Mouse (Mus musculus) kidney, embryonic 16.5 days (tissue): ENCODE data around the gene Ppp1r10. TPM values are rescaled to one million over a fixed set of nuclear protein-coding genes. Genes with fewer than 3 reads are reported as not detected.

Source experiments
- ATAC-seq: fragments of 200-750 bp; cut with Nextera tagmentation; 2 replicates; pipeline ENCODE4 v1.8.0; 2017; ENCODE audit warnings: moderate TSS enrichment; ENCODE audit not compliant: low FRiP score, low TSS enrichment
- H3K27ac ChIP-seq: fragments of 300-500 bp; sonication (generic); 2 replicates; pipeline ENCODE4 v1.5.1; 2014; ENCODE audit warnings: low read length
- H3K27me3 ChIP-seq: fragments of 300-500 bp; sonication (generic); 2 replicates; pipeline ENCODE4 v1.6.1; 2014; ENCODE audit warnings: low read length, control low read depth, mixed read lengths; ENCODE audit not compliant: insufficient read depth
- H3K36me3 ChIP-seq: fragments of 300-500 bp; sonication (generic); 2 replicates; pipeline ENCODE4 v1.6.1; 2014; ENCODE audit warnings: low read length, control low read depth, mixed read lengths; ENCODE audit not compliant: insufficient read depth
- H3K4me1 ChIP-seq: fragments of 300-500 bp; sonication (generic); 2 replicates; pipeline ENCODE4 v1.6.1; 2014; ENCODE audit warnings: low read length, control low read depth, mixed read lengths; ENCODE audit not compliant: insufficient read depth
- H3K4me2 ChIP-seq: fragments of 300-500 bp; sonication (generic); replicated peaks from 2 replicates; pipeline ENCODE4 v1.6.1; 2014; ENCODE audit warnings: low read depth, low read length
- H3K4me3 ChIP-seq: fragments of 300-500 bp; sonication (generic); 2 replicates; pipeline ENCODE4 v1.5.1; 2014; ENCODE audit warnings: mild to moderate bottlenecking, low read length
- H3K9ac ChIP-seq: fragments of 300-500 bp; sonication (generic); replicated peaks from 2 replicates; pipeline ENCODE4 v1.6.1; 2014; ENCODE audit warnings: low read length
- H3K9me3 ChIP-seq: fragments of 300-500 bp; sonication (generic); 2 replicates; pipeline ENCODE4 v1.6.1; 2016; ENCODE audit warnings: low read length, control low read depth
- WGBS: fragments of 180-500 bp; shearing (Covaris S2); extraction: QIAGEN DNeasy Blood & Tissue Kit; methylation state at CpG from one replicate; pipeline ENCODE4 v1.1.7; 2014; 5-methylcytosine and 5-hydroxymethylcytosine counted together
- polyA plus RNA-seq: library from polyadenylated mRNA; unstranded; fragments of >200 nt; fragmentation: Nextera tagmentation; extraction: Ambion mirVana; gene quantifications from 2 replicates; pipeline ENCODE4 v1.2.1, GENCODE M21; 2015

Gene Ppp1r10
- polyA plus RNA-seq, 1 experiment from 2014 or later: 47.2 TPM

GRCm38 (mm10) chr17:35873774-35874519 lies 42.3 kb upstream of the Ppp1r10 start:
- Histone ChIP-seq H3K27ac (peak overlapping the region; percentile 53; the same call in 1 of the 2 replicates), H3K4me2 (peak overlapping the region; percentile 44; the same call in 1 of the 2 replicates), H3K9me3 (peaks cover 4% of the 10 kb centered on the region; the same call in 1 of the 2 replicates), H3K36me3 (peaks cover 16% of the 10 kb centered on the region; the same call in 1 of the 2 replicates), H3K4me1 (peaks cover 26% of the 10 kb centered on the region), H3K27me3 (no peaks in the 10 kb centered on the region), H3K4me3 (peak overlapping the region; percentile 20; the same call in 1 of the 2 replicates), H3K9ac (peak overlapping the region; percentile 48; the same call in 1 of the 2 replicates)
- WGBS: 35% methylated on average over 20 of the region's 21 CpGs
- ATAC-seq: peak; percentile 53; the same call in 1 of the 2 replicates

GRCm38 (mm10) chr17:35874721-35875120 lies 41.5 kb upstream of the Ppp1r10 start:
- ATAC-seq: no peak
- no peak overlapping the region for H3K4me2 ChIP-seq
- H3K4me1 ChIP-seq: peaks cover 21% of the 10 kb centered on the region
- H3K9me3 ChIP-seq: peaks cover 4% of the 10 kb centered on the region; the same call in 1 of the 2 replicates
- WGBS: 80% methylated on average over 6 of the region's 6 CpGs
- H3K27ac ChIP-seq: no peak overlapping the region
- no peak overlapping the region for H3K9ac ChIP-seq
- H3K36me3 ChIP-seq: peaks cover 16% of the 10 kb centered on the region; the same call in 1 of the 2 replicates
- no peaks in the 10 kb centered on the region for H3K27me3 ChIP-seq
- H3K4me3 ChIP-seq: no peak overlapping the region

GRCm38 (mm10) chr17:35879245-35880057 lies 36.8 kb upstream of the Ppp1r10 start, which contains the start of gene Dhx16:
Dhx16 (plus strand) TSS chr17:35879819.
- ATAC-seq: peak; percentile 95
- Histone ChIP-seq H3K9ac (peak within 1 kb of the TSS; percentile 87), H3K4me1 (peaks cover 12% of the 10 kb centered on the region), H3K36me3 (peaks cover 39% of the 10 kb centered on the region), H3K9me3 (no peaks in the 10 kb centered on the region), H3K27me3 (no peaks in the 10 kb centered on the region), H3K4me3 (peak within 1 kb of the TSS; percentile 82), H3K27ac (peak within 1 kb of the TSS; percentile 59; the same call in 1 of the 2 replicates), H3K4me2 (peak within 1 kb of the TSS; percentile 66)
- WGBS: 5% methylated on average over 66 of the region's 66 CpGs

GRCm38 (mm10) chr17:35882924-35883323 lies 33.3 kb upstream of the Ppp1r10 start:
- peaks cover 12% of the 10 kb centered on the region for H3K4me1 ChIP-seq
- no peak for ATAC-seq
- no peak overlapping the region for H3K27ac ChIP-seq
- no peaks in the 10 kb centered on the region for H3K27me3 ChIP-seq
- peaks cover 57% of the 10 kb centered on the region for H3K36me3 ChIP-seq
- no peaks in the 10 kb centered on the region for H3K9me3 ChIP-seq
- 94% methylated on average over 17 of the region's 17 CpGs for WGBS
- no peak overlapping the region for H3K9ac ChIP-seq
- H3K4me3 ChIP-seq: no peak overlapping the region
- H3K4me2 ChIP-seq: no peak overlapping the region

GRCm38 (mm10) chr17:35883777-35884176 lies 32.5 kb upstream of the Ppp1r10 start:
- Histone ChIP-seq H3K9ac (no peak overlapping the region), H3K4me3 (no peak overlapping the region), H3K4me2 (no peak overlapping the region), H3K27ac (no peak overlapping the region), H3K9me3 (no peaks in the 10 kb centered on the region), H3K36me3 (peaks cover 64% of the 10 kb centered on the region), H3K4me1 (peaks cover 12% of the 10 kb centered on the region), H3K27me3 (no peaks in the 10 kb centered on the region)
- no peak for ATAC-seq
- WGBS: 94% methylated on average over 14 of the region's 14 CpGs

GRCm38 (mm10) chr17:35887725-35888124 lies 28.5 kb upstream of the Ppp1r10 start:
- Histone ChIP-seq H3K27me3 (no peaks in the 10 kb centered on the region), H3K9me3 (no peaks in the 10 kb centered on the region), H3K4me2 (no peak overlapping the region), H3K27ac (no peak overlapping the region), H3K9ac (no peak overlapping the region), H3K36me3 (peaks cover 90% of the 10 kb centered on the region), H3K4me1 (no peaks in the 10 kb centered on the region), H3K4me3 (no peak overlapping the region)
- 76% methylated on average over 17 of the region's 17 CpGs for WGBS
- ATAC-seq: no peak

GRCm38 (mm10) chr17:35896781-35897643 lies 19.2 kb upstream of the Ppp1r10 start, which contains the start of gene 2310061I04Rik:
2310061I04Rik (minus strand) TSS chr17:35897431.
- H3K4me1 ChIP-seq: peaks cover 21% of the 10 kb centered on the region
- peaks cover 34% of the 10 kb centered on the region for H3K36me3 ChIP-seq
- H3K27me3 ChIP-seq: no peaks in the 10 kb centered on the region
- H3K27ac ChIP-seq: peak within 1 kb of the TSS; percentile 44
- no peaks in the 10 kb centered on the region for H3K9me3 ChIP-seq
- H3K9ac ChIP-seq: peak within 1 kb of the TSS; percentile 73
- peak within 1 kb of the TSS; percentile 78 for H3K4me2 ChIP-seq
- WGBS: under 1% methylated on average over 81 of the region's 86 CpGs
- peak; percentile 92 for ATAC-seq
- H3K4me3 ChIP-seq: peak within 1 kb of the TSS; percentile 65

- 41% methylated on average over 23 of the region's 23 CpGs for WGBS
- peak overlapping the region; percentile 46 for H3K4me2 ChIP-seq
- peak overlapping the region; percentile 44 for H3K27ac ChIP-seq
- peak overlapping the region; percentile 58 for H3K9ac ChIP-seq
- H3K9me3 ChIP-seq: no peaks in the 10 kb centered on the region
- peak; percentile 43 for ATAC-seq
- H3K4me3 ChIP-seq: peak overlapping the region; percentile 65
- no peaks in the 10 kb centered on the region for H3K27me3 ChIP-seq
- H3K4me1 ChIP-seq: peaks cover 21% of the 10 kb centered on the region
- H3K36me3 ChIP-seq: peaks cover 28% of the 10 kb centered on the region
Measured at GRCm38 (mm10) chr17:35897644-35898573, 18.3 kb upstream of the Ppp1r10 start.
